Mouse (Mus musculus) fibroblast of lung, adult 2 months (primary cell): ENCODE results near the gene Rasgef1a.

Experiments used
- DNase-seq: peaks from one replicate; pipeline ENCODE4 v3.0.0-alpha.2; 2011; ENCODE audit warnings: low read depth

Gene Rasgef1a

DNA sequence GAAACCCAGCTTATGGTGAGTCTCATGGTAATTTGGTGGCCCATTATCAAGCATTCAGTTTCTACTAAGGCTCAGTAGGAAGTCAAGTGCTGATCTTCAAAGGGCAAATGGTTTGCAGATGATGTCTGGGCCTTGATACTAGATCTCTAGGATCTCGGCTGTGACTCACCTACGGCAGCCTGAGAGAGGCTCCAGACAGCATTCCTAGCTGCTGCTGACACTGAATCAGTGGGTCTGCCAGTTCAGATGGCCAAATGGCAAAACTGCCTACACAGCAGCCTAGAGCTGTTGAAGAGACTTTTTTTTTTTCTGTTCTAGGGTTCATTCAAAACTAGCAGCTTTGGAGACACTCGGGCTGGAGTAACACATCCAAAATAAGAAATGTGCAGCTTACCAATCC, 15.8 kb downstream of the Rasgef1a start:
- no peak for DNase-seq

DNA sequence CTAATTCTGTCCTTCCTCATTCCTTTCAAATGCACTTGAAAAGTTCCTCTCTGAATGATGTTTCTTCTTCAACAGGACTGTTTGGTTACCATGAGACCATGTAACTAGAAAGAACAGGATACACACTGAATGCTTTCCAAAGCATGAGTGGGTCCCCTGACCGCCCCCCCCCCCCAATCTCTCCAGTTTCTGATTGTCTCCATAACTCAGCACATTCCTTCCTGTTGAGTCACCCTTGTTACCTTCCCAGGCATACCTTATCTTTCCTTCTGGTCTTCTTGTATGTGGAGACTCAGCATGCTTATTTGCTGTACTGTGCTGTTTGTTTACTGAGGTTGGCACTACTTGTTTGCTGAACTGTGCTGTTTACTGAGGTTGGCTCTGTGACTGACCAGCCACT, 20.2 kb downstream of the Rasgef1a start:
- no peak for DNase-seq

DNA sequence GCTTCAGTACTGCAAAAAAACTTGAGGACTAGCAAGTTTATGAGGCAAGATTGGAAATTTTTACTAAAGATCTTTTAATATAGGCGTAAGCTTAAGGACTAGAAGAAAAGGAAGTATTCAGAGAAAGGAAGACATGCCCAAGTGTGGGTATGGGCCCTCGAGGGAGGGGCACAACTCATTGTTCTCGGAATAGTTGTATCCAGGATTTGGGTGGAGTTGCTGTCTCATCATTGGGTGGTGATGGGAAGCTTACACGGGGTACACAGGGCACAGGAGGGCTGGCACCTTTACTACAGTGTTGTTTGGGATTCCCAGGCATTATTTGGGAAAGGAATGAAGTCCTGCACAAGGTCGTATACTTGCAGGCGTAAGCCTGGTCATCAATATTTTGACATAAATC, 24.4 kb downstream of the Rasgef1a start:
- DNase-seq, result no peak

GRCm38 (mm10) chr6:118036118-118036805, 25.0 kb downstream of the Rasgef1a start:
- DNase-seq, result no peak

DNA sequence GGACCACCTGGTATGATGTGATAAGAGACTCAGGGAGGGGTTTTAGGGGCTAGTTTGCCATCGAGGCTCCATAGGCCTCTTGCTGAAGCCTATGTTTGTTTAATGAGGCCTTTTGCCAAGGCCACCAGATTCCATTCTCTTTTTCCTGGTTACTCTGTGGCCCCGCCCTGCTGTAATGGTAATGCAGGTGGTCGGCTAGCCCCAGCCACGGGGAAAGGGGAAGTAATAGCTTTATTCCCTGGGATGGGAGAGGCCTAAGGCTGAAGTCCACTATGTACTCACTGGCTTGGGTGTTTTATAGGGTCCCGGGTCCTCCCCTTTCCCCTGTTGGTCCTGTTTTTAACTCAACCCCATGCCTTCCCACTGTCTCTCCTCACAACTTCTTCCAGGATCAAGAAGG, 25.6 kb downstream of the Rasgef1a start:
- no peak for DNase-seq

DNA sequence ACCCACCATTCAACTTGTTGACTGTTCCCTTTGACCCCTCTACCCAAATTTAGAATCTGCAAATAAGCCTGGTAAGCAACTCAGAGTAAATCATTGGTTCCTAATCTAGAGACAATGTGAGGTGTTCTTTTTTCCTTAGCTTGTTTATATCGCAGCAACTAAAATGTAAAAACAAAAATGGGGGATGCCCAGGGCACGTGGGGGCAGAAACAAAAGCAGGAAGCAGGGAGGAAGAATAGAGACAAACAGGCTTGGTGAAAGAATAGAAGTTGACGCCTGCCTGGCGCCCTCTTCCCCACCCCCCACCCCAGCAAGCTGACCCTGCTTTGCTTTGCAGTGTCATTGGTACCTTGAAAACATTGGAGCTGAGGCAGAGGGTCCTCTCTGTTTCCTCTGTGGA, 33.9 kb downstream of the Rasgef1a start:
- no peak for DNase-seq

GRCm38 (mm10) chr6:118045892-118046291, 34.7 kb downstream of the Rasgef1a start:
- DNase-seq, result no peak

- no peak for DNase-seq
These were observed 35.3 kb downstream of the Rasgef1a start for GRCm38 (mm10) chr6:118046511-118046910.

- DNase-seq, result no peak
These were observed 35.7 kb downstream of the Rasgef1a start for GRCm38 (mm10) chr6:118046924-118047323.

DNA sequence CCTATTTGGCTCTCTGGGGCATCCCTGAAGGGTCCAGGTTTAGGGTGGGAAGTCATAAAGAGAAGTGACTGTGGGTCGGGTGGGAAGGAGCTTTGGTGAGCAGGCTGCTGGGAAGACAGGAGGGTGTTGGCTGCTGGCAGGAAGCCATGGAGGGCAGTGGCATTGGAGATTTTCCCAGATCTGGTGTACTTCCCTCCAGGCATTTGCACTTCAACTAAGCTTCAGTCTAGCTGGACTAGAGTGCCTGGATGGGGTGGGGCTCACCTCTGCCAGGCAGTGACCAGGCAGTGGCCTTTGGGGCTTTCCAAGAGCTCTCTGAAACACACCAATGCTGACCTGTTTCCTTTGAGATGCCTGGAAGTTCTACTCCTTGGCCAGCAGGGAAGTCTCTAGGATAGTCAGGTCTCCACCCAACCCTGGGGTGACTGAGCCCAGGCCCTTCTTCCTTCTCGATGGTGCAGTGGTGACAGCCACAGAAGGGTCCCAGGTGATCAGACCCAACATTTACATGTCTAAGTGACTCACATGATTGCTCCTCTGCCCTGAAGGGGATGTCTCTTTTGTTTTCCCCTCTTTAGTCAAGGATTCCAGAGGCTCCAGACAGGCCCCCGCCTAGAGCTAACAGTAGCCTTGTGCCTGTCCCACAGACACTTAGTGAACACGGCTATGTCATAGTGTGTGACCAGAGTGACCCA, 36.7 kb downstream of the Rasgef1a start:
- no peak for DNase-seq

- no peak for DNase-seq
These were observed 38.5 kb downstream of the Rasgef1a start for GRCm38 (mm10) chr6:118049776-118050175.

GRCm38 (mm10) chr6:118051474-118051873, 40.2 kb downstream of the Rasgef1a start:
- DNase-seq, result no peak

DNA sequence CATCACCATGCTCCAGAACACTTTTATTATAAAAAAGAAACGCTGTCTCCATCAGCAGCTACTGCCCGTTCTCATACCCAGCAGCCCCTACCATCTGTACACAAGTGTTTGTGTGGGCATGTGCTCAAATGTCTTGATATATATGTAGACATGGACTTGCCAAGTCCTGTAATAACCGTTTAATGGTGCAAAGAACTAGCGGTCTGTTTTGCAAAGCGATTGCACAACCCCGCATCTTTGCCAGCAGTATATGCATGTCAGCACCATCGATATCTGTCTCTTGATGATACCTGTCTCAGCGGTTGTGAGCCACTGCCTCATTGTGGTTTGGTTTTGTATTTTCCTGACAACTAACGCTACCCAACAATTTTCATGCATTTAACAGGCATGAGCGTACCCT, 44.0 kb downstream of the Rasgef1a start:
- DNase-seq, result no peak

- DNase-seq, result no peak
These were observed 50.0 kb downstream of the Rasgef1a start for GRCm38 (mm10) chr6:118061266-118061665.

GRCm38 (mm10) chr6:118063266-118063665, 52.0 kb downstream of the Rasgef1a start:
- no peak for DNase-seq

DNA sequence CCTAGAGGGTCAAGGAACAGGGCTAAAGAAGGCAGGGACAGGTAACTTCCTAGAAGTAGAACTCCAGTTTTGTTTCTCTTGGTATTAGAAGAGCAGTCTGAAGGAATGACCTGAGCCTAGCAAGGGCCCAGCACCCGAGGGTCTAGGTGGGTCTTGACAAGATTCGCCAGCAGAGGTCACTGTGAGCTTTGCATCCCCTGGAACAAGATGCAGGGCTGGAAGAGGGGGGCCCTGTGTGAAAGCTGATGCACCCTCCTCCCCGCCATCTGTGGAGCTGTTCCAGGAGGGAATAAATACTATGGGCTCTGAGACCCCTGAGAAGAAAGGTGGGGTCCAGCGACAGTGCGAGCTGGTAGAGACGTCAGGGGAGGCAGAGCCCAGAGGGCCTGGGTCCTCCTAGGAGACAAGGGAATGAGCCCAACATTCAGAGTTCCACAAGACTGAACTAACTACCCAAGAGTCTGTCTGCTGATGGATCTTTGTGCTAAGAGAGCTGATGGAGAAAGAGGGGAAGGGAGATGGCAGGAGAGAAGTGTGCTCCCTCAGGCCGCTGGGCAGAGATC, 53.8 kb downstream of the Rasgef1a start:
- DNase-seq, result no peak

- no peak for DNase-seq
These were observed 54.6 kb downstream of the Rasgef1a start for GRCm38 (mm10) chr6:118065837-118066198.

GRCm38 (mm10) chr6:118066199-118067081, 55.2 kb downstream of the Rasgef1a start:
- no peak for DNase-seq

- DNase-seq, result no peak
These were observed 56.5 kb downstream of the Rasgef1a start for GRCm38 (mm10) chr6:118067720-118068119.

DNA sequence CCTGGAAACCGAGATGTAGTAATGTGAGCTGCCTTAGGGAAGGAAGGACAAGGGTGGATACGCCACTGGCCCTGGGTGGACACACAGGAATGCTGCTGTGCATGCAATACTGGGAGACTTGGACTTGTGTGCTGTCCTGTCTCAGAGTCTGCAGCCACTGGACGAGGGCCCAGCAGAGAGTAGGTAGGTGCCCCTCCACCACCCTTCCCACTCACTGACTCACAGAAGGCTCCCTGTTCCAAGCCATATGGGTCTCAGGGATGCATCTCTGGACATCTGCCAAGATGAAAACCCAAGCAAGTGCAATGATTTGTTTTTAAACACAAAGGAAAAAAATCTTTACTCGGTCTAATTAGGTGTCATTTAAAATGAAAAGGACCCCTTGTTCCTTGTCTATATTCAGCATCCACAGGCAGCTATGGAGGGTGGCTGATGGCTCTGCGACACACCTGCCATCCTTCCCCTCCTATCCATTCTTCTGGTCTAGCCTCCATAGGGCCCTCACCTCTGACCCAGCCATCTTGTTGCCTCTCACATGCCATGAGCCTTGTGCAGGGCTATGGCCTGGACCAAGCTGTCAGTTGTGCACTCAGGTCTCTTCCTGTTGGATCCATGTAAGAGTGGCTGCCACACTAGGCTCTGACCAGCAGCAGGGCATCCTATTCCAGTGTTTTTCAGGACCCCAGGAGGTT, 59.2 kb downstream of the Rasgef1a start:
- DNase-seq, result no peak

GRCm38 (mm10) chr6:118071013-118071350, 59.7 kb downstream of the Rasgef1a start:
- no peak for DNase-seq

- DNase-seq, result no peak
These were observed 60.2 kb downstream of the Rasgef1a start for GRCm38 (mm10) chr6:118071416-118071815.
